9 mouse cellular contexts compared by ENCODE assay signal in genomic region chr12:27083089-27083488, GRCm38 (mm10).
DNase-seq lines count a peak whose midpoint lies in the region; ATAC-seq lines count a peak whose summit lies in the region.
"Had no signal": no experiment of that assay in that cellular context is flagged by ENCODE, and none has a peak within 500 bp of the region (broad histone marks: within the 10 kb centered on the region; RNA-seq: fewer than 3 reads in every experiment).

No protein-coding gene starts in this region.

- peak; percentile 74 for ATAC-seq in frontal cortex, adult (ENCODE audit: low TSS enrichment)
- ATAC-seq in forebrain, embryonic 13.5 days: peak; percentile 89
- no peak for ATAC-seq in limb, embryonic 11.5 days (ENCODE audit: insufficient number of reproducible peaks, low FRiP score, low TSS enrichment, low read depth)

- H3K27me3 ChIP-seq in forebrain, embryonic 13.5 days: no peaks in the 10 kb centered on the region
- no peaks in the 10 kb centered on the region for H3K27me3 ChIP-seq in limb, embryonic 11.5 days (ENCODE audit: control insufficient read depth, insufficient read depth, low read length)

- no peak for DNase-seq in frontal cortex, postnatal 14 days (ENCODE audit: low spot score in 2 of 2)
- peak; percentile 51 for DNase-seq in MN1 (ENCODE audit: low spot score)
- peak; percentile 35 for DNase-seq in limb, embryonic 11.5 days (ENCODE audit: low spot score)
- DNase-seq in right cerebral cortex, postnatal 25 days: peak; percentile 35
- no peak for DNase-seq in urinary bladder, postnatal 36 days (ENCODE audit: low spot score in 2 of 2)
- no peak for DNase-seq in urinary bladder, adult 2 months (ENCODE audit: low spot score)

- H3K9ac ChIP-seq in forebrain, embryonic 13.5 days: peak overlapping the region; percentile 55
- no peak overlapping the region for H3K9ac ChIP-seq in limb, embryonic 11.5 days (ENCODE audit: low read length)

- peaks cover 47% of the 10 kb centered on the region for H3K4me1 ChIP-seq in forebrain, embryonic 13.5 days
- peaks cover 10% of the 10 kb centered on the region; the same call in 1 of the 2 replicates for H3K4me1 ChIP-seq in limb, embryonic 11.5 days (ENCODE audit: control insufficient read depth, insufficient read depth, low read length)

- H3K4me2 ChIP-seq in forebrain, embryonic 13.5 days: peak overlapping the region; percentile 52
- H3K4me2 ChIP-seq in limb, embryonic 11.5 days (ENCODE audit: low read depth, severe bottlenecking): peak overlapping the region; percentile 36; the same call in 1 of the 2 replicates

- peak overlapping the region; percentile 22 for H3K4me3 ChIP-seq in forebrain, embryonic 13.5 days
- no peak overlapping the region for H3K4me3 ChIP-seq in limb, embryonic 11.5 days (ENCODE audit: low read depth, low read length)
- H3K4me3 ChIP-seq: erythroblast, embryonic 14.5 days had no signal

- H3K9me3 ChIP-seq in forebrain, embryonic 13.5 days (replicated peaks): no peaks in the 10 kb centered on the region
- H3K9me3 ChIP-seq in limb, embryonic 11.5 days (ENCODE audit: control insufficient read depth, low read length): no peaks in the 10 kb centered on the region

- H3K27ac ChIP-seq in forebrain, embryonic 13.5 days: peak overlapping the region; percentile 96
- H3K27ac ChIP-seq in limb, embryonic 11.5 days (replicated peaks; ENCODE audit: low read depth, low read length): no peak overlapping the region

- H3K36me3 ChIP-seq in forebrain, embryonic 13.5 days (ENCODE audit: poor library complexity, severe bottlenecking): no peaks in the 10 kb centered on the region
- H3K36me3 ChIP-seq in limb, embryonic 11.5 days (ENCODE audit: control insufficient read depth, insufficient read depth, low read length): no peaks in the 10 kb centered on the region

- WGBS in forebrain, embryonic 13.5 days: 1% methylated on average over 8 of the region's 8 CpGs
- 3% methylated on average over 8 of the region's 8 CpGs for WGBS in limb, embryonic 11.5 days

Comparison
In these comparisons a context has a peak if more than half of its experiments do, and no peak if none do; other contexts are left out.
1. DNase-seq: peak in MN1 (single experiment), limb, embryonic 11.5 days (single experiment) and right cerebral cortex, postnatal 25 days (single experiment); none in frontal cortex, postnatal 14 days (0 of 2), urinary bladder, postnatal 36 days (0 of 2) and urinary bladder, adult 2 months (single experiment).